11 mouse cellular contexts compared by ENCODE assay signal in genomic region chr5:134131586-134131985, GRCm38 (mm10). TPM values are rescaled to one million over a fixed set of nuclear protein-coding genes. Genes with fewer than 3 reads are reported as not detected.
DNase-seq lines count a peak whose midpoint lies in the region; ATAC-seq and TF ChIP-seq lines count a peak whose summit lies in the region.
"Had no signal": no experiment of that assay in that cellular context is flagged by ENCODE, and none has a peak within 500 bp of the region (broad histone marks: within the 10 kb centered on the region; RNA-seq: fewer than 3 reads in every experiment).

No protein-coding gene starts in this region.

- no peak for TF ChIP-seq CTCF in stomach, postnatal 0 days (IDR thresholded peaks at IDR 0.05; ENCODE audit: low read depth)

- DNase-seq in heart, postnatal 4 days, result peak; percentile 27
- DNase-seq in heart, postnatal 10 days, result no peak
- peak; percentile 71 for DNase-seq in NIH3T3 (ENCODE audit: low read depth)
- DNase-seq in embryonic facial prominence, embryonic 14.5 days (ENCODE audit: low spot score), result peak; percentile 24
- no peak for DNase-seq in urinary bladder, postnatal 10 days (ENCODE audit: low spot score)
- no peak for DNase-seq in stomach, postnatal 0 days (ENCODE audit: low spot score)
- DNase-seq: adrenal gland, adult 2 months; gastrocnemius, postnatal 36 days; liver, embryonic 13.5 days had no signal

- peaks cover 23% of the 10 kb centered on the region for H3K36me3 ChIP-seq in embryonic facial prominence, embryonic 14.5 days (ENCODE audit: control insufficient read depth, insufficient read depth, low read length)
- peaks cover 61% of the 10 kb centered on the region for H3K36me3 ChIP-seq in midbrain, embryonic 13.5 days
- H3K36me3 ChIP-seq in stomach, postnatal 0 days (ENCODE audit: control insufficient read depth, insufficient read depth, low read length), result no peaks in the 10 kb centered on the region
- H3K36me3 ChIP-seq: liver, embryonic 13.5 days had no signal

- H3K9ac ChIP-seq in embryonic facial prominence, embryonic 14.5 days (ENCODE audit: low read depth, low read length), result no peak overlapping the region
- H3K9ac ChIP-seq in midbrain, embryonic 13.5 days (replicated peaks), result no peak overlapping the region
- no peak overlapping the region for H3K9ac ChIP-seq in stomach, postnatal 0 days (ENCODE audit: low read length)
- H3K9ac ChIP-seq: liver, embryonic 13.5 days had no signal

- no peak for TF ChIP-seq EP300 in stomach, postnatal 0 days (optimal IDR thresholded peaks at IDR 0.05)

- no peaks in the 10 kb centered on the region for H3K4me1 ChIP-seq in embryonic facial prominence, embryonic 14.5 days (ENCODE audit: control insufficient read depth, insufficient read depth, low read length)
- H3K4me1 ChIP-seq in midbrain, embryonic 13.5 days (replicated peaks), result peaks cover 10% of the 10 kb centered on the region
- no peaks in the 10 kb centered on the region for H3K4me1 ChIP-seq in stomach, postnatal 0 days (replicated peaks; ENCODE audit: control insufficient read depth, insufficient read depth)
- H3K4me1 ChIP-seq: liver, embryonic 13.5 days had no signal

- 43% methylated on average over 4 of the region's 4 CpGs for WGBS in embryonic facial prominence, embryonic 14.5 days
- WGBS in midbrain, embryonic 13.5 days, result 6% methylated on average over 4 of the region's 4 CpGs
- WGBS in stomach, postnatal 0 days, result 33% methylated on average over 4 of the region's 4 CpGs

- H3K4me3 ChIP-seq in embryonic facial prominence, embryonic 14.5 days (ENCODE audit: low read depth, low read length), result no peak overlapping the region
- no peak overlapping the region for H3K4me3 ChIP-seq in midbrain, embryonic 13.5 days (replicated peaks)
- H3K4me3 ChIP-seq in stomach, postnatal 0 days (ENCODE audit: low read depth, low read length), result no peak overlapping the region
- H3K4me3 ChIP-seq: liver, embryonic 13.5 days had no signal

- H3K9me3 ChIP-seq in embryonic facial prominence, embryonic 14.5 days (ENCODE audit: control insufficient read depth, low read length), result 0 out of 2 replicates have a peak, but pooled peaks cover 3% of the 10 kb centered on the region
- H3K9me3 ChIP-seq in midbrain, embryonic 13.5 days, result no peaks in the 10 kb centered on the region
- no peaks in the 10 kb centered on the region for H3K9me3 ChIP-seq in stomach, postnatal 0 days (ENCODE audit: control insufficient read depth, low read length)
- H3K9me3 ChIP-seq: liver, embryonic 13.5 days had no signal

- no peak overlapping the region for H3K27ac ChIP-seq in embryonic facial prominence, embryonic 14.5 days (replicated peaks; ENCODE audit: low read depth, low read length)
- H3K27ac ChIP-seq in midbrain, embryonic 13.5 days, result peak overlapping the region; percentile 69
- H3K27ac ChIP-seq in stomach, postnatal 0 days (replicated peaks), result no peak overlapping the region
- H3K27ac ChIP-seq: liver, embryonic 13.5 days had no signal

- intact Hi-C loops in heart, postnatal 10 days (cut with DNase I), result no loop called here

- no peaks in the 10 kb centered on the region for H3K27me3 ChIP-seq in embryonic facial prominence, embryonic 14.5 days (replicated peaks; ENCODE audit: control insufficient read depth, insufficient read depth, low read length)
- H3K27me3 ChIP-seq in midbrain, embryonic 13.5 days, result no peaks in the 10 kb centered on the region
- no peaks in the 10 kb centered on the region for H3K27me3 ChIP-seq in stomach, postnatal 0 days (ENCODE audit: control insufficient read depth, insufficient read depth, low read length)
- H3K27me3 ChIP-seq: liver, embryonic 13.5 days had no signal

- ATAC-seq in embryonic facial prominence, embryonic 14.5 days (ENCODE audit: low read depth), result no peak
- peak; percentile 75 for ATAC-seq in midbrain, embryonic 13.5 days
- ATAC-seq in erythroblast, adult 5-6 weeks (replicated peaks; ENCODE audit: low FRiP score, poor library complexity, severe bottlenecking), result no peak
- no peak for ATAC-seq in stomach, postnatal 0 days (ENCODE audit: low FRiP score, low TSS enrichment)

- H3K4me2 ChIP-seq in embryonic facial prominence, embryonic 14.5 days (ENCODE audit: low read depth, low read length), result no peak overlapping the region
- H3K4me2 ChIP-seq in midbrain, embryonic 13.5 days (replicated peaks), result no peak overlapping the region
- H3K4me2 ChIP-seq in stomach, postnatal 0 days (replicated peaks; ENCODE audit: low read depth), result no peak overlapping the region
- H3K4me2 ChIP-seq: liver, embryonic 13.5 days had no signal

RNA-seq across cellular contexts. Expression of gene Castor2, which starts 32.1 kb away (rescaled TPM):
- 10 to 100 TPM; 15.9 to 16.8 TPM for total RNA-seq in heart, postnatal 4 days (2021)
- total RNA-seq in heart, postnatal 10 days (2021), result 10 to 100 TPM; 21.4 to 23.4 TPM
- polyA plus RNA-seq in embryonic facial prominence, embryonic 14.5 days (2014; fragmentation: Nextera tagmentation; extraction: Ambion mirVana), result 11.7 and 13.5 TPM in 2 replicates
- polyA plus RNA-seq in midbrain, embryonic 13.5 days (2015; fragmentation: Nextera tagmentation; extraction: Ambion mirVana), result 25.8 and 27.2 TPM in 2 replicates
- 1.3 TPM in 1 of 2 replicates, not detected in the other for total RNA-seq in erythroblast, adult 5-6 weeks (2015; ENCODE audit: low replicate concordance)
- total RNA-seq in erythroblast, adult 5-6 weeks (2017; ENCODE audit: low replicate concordance), result 0.09 and 0.28 TPM in 2 replicates
- polyA plus RNA-seq in stomach, postnatal 0 days (2015; fragmentation: Nextera tagmentation; extraction: Ambion mirVana), result 3.8 and 4.0 TPM in 2 replicates

RNA-seq across cellular contexts. Expression of gene Rcc1l, which starts 45.0 kb away (rescaled TPM):
- total RNA-seq in heart, postnatal 4 days (2021), result 10 to 100 TPM; 26.9 to 30.6 TPM
- 10 to 100 TPM; 25.3 to 29.2 TPM for total RNA-seq in heart, postnatal 10 days (2021)
- 26.1 and 27.3 TPM in 2 replicates for polyA plus RNA-seq in embryonic facial prominence, embryonic 14.5 days (2014; fragmentation: Nextera tagmentation; extraction: Ambion mirVana)
- polyA plus RNA-seq in midbrain, embryonic 13.5 days (2015; fragmentation: Nextera tagmentation; extraction: Ambion mirVana), result 18.4 and 20.8 TPM in 2 replicates
- total RNA-seq in erythroblast, adult 5-6 weeks (2015; ENCODE audit: low replicate concordance), result 0.96 TPM in 1 of 2 replicates, not detected in the other
- 0.84 and 1.3 TPM in 2 replicates for total RNA-seq in erythroblast, adult 5-6 weeks (2017; ENCODE audit: low replicate concordance)
- 17.6 and 18.0 TPM in 2 replicates for polyA plus RNA-seq in stomach, postnatal 0 days (2015; fragmentation: Nextera tagmentation; extraction: Ambion mirVana)

RNA-seq across cellular contexts. Expression of gene Gtf2ird2, which starts 52.2 kb away (rescaled TPM):
- total RNA-seq in heart, postnatal 4 days (2021), result 1 to 10 TPM; 6.9 to 9.3 TPM
- total RNA-seq in heart, postnatal 10 days (2021), result 1 to 10 TPM; 7.4 to 7.7 TPM
- 6.6 and 7.3 TPM in 2 replicates for polyA plus RNA-seq in embryonic facial prominence, embryonic 14.5 days (2014; fragmentation: Nextera tagmentation; extraction: Ambion mirVana)
- 15.1 and 15.7 TPM in 2 replicates for polyA plus RNA-seq in midbrain, embryonic 13.5 days (2015; fragmentation: Nextera tagmentation; extraction: Ambion mirVana)
- total RNA-seq in erythroblast, adult 5-6 weeks (2015; ENCODE audit: low replicate concordance), result 2.5 TPM in 1 of 2 replicates, not detected in the other
- total RNA-seq in erythroblast, adult 5-6 weeks (2017; ENCODE audit: low replicate concordance), result 1.2 and 1.7 TPM in 2 replicates
- polyA plus RNA-seq in stomach, postnatal 0 days (2015; fragmentation: Nextera tagmentation; extraction: Ambion mirVana), result 3.2 and 3.7 TPM in 2 replicates

Comparison
In these comparisons a context has a peak if more than half of its experiments do, and no peak if none do; other contexts are left out.
1. DNase-seq: peak in heart, postnatal 4 days (single experiment), NIH3T3 (single experiment) and embryonic facial prominence, embryonic 14.5 days (single experiment); none in heart, postnatal 10 days (0 of 2), urinary bladder, postnatal 10 days (single experiment) and stomach, postnatal 0 days (single experiment).
2. RNA of gene Castor2, which starts 32.1 kb away (total RNA-seq): 21.4 to 23.4 TPM in heart, postnatal 10 days and 15.9 to 16.8 TPM in heart, postnatal 4 days; 0.09 to 1.3 TPM in erythroblast, adult 5-6 weeks; every median in the first group is over 4 times any median in the second.
3. RNA of gene Rcc1l, which starts 45.0 kb away (total RNA-seq): 26.9 to 30.6 TPM in heart, postnatal 4 days and 25.3 to 29.2 TPM in heart, postnatal 10 days; 0.84 to 1.3 TPM in erythroblast, adult 5-6 weeks; every median in the first group is over 10 times any median in the second.